Mouse (Mus musculus): ENCODE measurements around the gene Rnaseh2b. TPM values are rescaled to one million over a fixed set of nuclear protein-coding genes. Genes with fewer than 3 reads are reported as not detected.

The Rnaseh2b gene
- polyA plus RNA-seq, 1 experiment from 2014 or later = 36.7 TPM

GRCm38 (mm10) chr14:62422265-62422664 is 129.9 kb downstream of the Rnaseh2b start:
- ATAC-seq (ENCODE audit: low read depth) = no peak
- H3K9me3 ChIP-seq (replicated peaks; ENCODE audit: control insufficient read depth, low read length) = no peaks in the 10 kb centered on the region
- WGBS (ENCODE audit: insufficient replicate concordance) = 50% methylated on average over 4 of the region's 4 CpGs
- H3K4me1 ChIP-seq (ENCODE audit: control insufficient read depth, low read depth, low read length) = no peaks in the 10 kb centered on the region
- no peak overlapping the region for H3K4me2 ChIP-seq (ENCODE audit: low read depth, low read length)
- no peak overlapping the region for H3K9ac ChIP-seq (ENCODE audit: low read depth, low read length)
- no peaks in the 10 kb centered on the region for H3K36me3 ChIP-seq (ENCODE audit: control insufficient read depth, insufficient read depth)
- H3K4me3 ChIP-seq (ENCODE audit: low read depth, low read length) = no peak overlapping the region
- no peaks in the 10 kb centered on the region for H3K27me3 ChIP-seq (ENCODE audit: control insufficient read depth, insufficient read depth, low read depth, low read length)
- no peak overlapping the region for H3K27ac ChIP-seq (ENCODE audit: low read length)

Other genes starting within 250 kb of the Rnaseh2b start
- gene Dleu7, start 458 bp downstream of the Rnaseh2b start, polyA plus RNA-seq (2015; fragmentation: Nextera tagmentation; extraction: Ambion mirVana) = 0.13 TPM in 1 of 2 replicates, not detected in the other
- gene Gucy1b2, start 163.7 kb downstream of the Rnaseh2b start, polyA plus RNA-seq (2015; fragmentation: Nextera tagmentation; extraction: Ambion mirVana) = not detected in 2 replicates